Mouse (Mus musculus) lung, adult 2 months (tissue): ENCODE measurements around the gene Stxbp1. TPM values are rescaled to one million over a fixed set of nuclear protein-coding genes. Genes with fewer than 3 reads are reported as not detected.

Experiments used
- DNase-seq: peaks from one replicate; pipeline ENCODE4 v3.0.0; 2022
- H3K4me1 ChIP-seq: fragments of 200-500 bp; 2 replicates; pipeline ENCODE4 v1.6.1; 2011; ENCODE audit warnings: low read length; ENCODE audit not compliant: control insufficient read depth, insufficient read depth
- H3K4me3 ChIP-seq: fragments of 200-500 bp; replicated peaks from 2 replicates; pipeline ENCODE3; 2011; ENCODE audit warnings: low read depth, mild to moderate bottlenecking, control low read depth, low read length; ENCODE audit errors: extremely low read depth
- CTCF ChIP-seq: fragments of 200-500 bp; IDR thresholded peaks from 2 replicates; pipeline ENCODE4 v1.5.1; 2011; ENCODE audit warnings: mild to moderate bottlenecking, low read length, control low read depth; ENCODE audit not compliant: insufficient read depth
- POLR2A ChIP-seq: fragments of 200-500 bp; IDR thresholded peaks from 2 replicates; pipeline ENCODE4 v1.6.1; 2011; ENCODE audit warnings: low read depth, mild to moderate bottlenecking, control low read depth, low read length, borderline replicate concordance; ENCODE audit errors: extremely low read depth
- WGBS: fragments of 180-500 bp; shearing (Covaris S2); methylation state at CpG from one replicate; pipeline ENCODE4 v1.1.7; 2018; 5-methylcytosine and 5-hydroxymethylcytosine counted together
- polyA plus RNA-seq: library from polyadenylated mRNA; depleted of rRNA; stranded (reverse); fragments of >200 nt; gene quantifications from 2 replicates; pipeline ENCODE4 v1.2.3, GENCODE M21; 2012; rRNA removed

Stxbp1 gene
- polyA plus RNA-seq, 1 experiment = 37.9 TPM

GRCm38 (mm10) chr2:32750887-32751664, 96.0 kb downstream of the Stxbp1 start:
- 58% methylated on average over 31 of the region's 31 CpGs for WGBS
- Histone ChIP-seq H3K4me1 (no peaks in the 10 kb centered on the region), H3K4me3 (peak overlapping the region; percentile 44)
- TF ChIP-seq POLR2A (peak; percentile 48; the same call in 1 of the 2 replicates), CTCF (no peak)
- peak; percentile 79 for DNase-seq

GRCm38 (mm10) chr2:32750199-32750598, 96.8 kb downstream of the Stxbp1 start:
- Histone ChIP-seq H3K4me3 (no peak overlapping the region), H3K4me1 (no peaks in the 10 kb centered on the region)
- TF ChIP-seq CTCF = no peak
- WGBS = 74% methylated on average over 7 of the region's 7 CpGs
- DNase-seq = no peak

GRCm38 (mm10) chr2:32749082-32749481, 98.0 kb downstream of the Stxbp1 start:
- DNase-seq = no peak
- TF ChIP-seq POLR2A (no peak), CTCF (no peak)
- H3K4me3 ChIP-seq = no peak overlapping the region
- 0 out of 2 replicates have a peak, but pooled peaks cover 2% of the 10 kb centered on the region for H3K4me1 ChIP-seq
- WGBS = 85% methylated on average over 16 of the region's 16 CpGs

GRCm38 (mm10) chr2:32744272-32744982, 102.6 kb downstream of the Stxbp1 start:
- WGBS = 53% methylated on average over 15 of the region's 15 CpGs
- TF ChIP-seq POLR2A = no peak
- TF ChIP-seq CTCF = no peak
- no peak overlapping the region for H3K4me3 ChIP-seq
- DNase-seq = no peak
- peaks cover 11% of the 10 kb centered on the region for H3K4me1 ChIP-seq

GRCm38 (mm10) chr2:32742173-32742531, 104.9 kb downstream of the Stxbp1 start:
- Histone ChIP-seq H3K4me1 (peaks cover 14% of the 10 kb centered on the region), H3K4me3 (no peak overlapping the region)
- TF ChIP-seq CTCF (no peak), POLR2A (no peak)
- no peak for DNase-seq
- WGBS = 48% methylated on average over 18 of the region's 18 CpGs

- WGBS = 25% methylated on average over 53 of the region's 58 CpGs
- no peak for DNase-seq
Measured at GRCm38 (mm10) chr2:32741273-32742172, 105.5 kb downstream of the Stxbp1 start.

GRCm38 (mm10) chr2:32740916-32741272, 106.2 kb downstream of the Stxbp1 start, which contains the start of gene 6330409D20Rik:
TSS of gene 6330409D20Rik (minus strand) at chr2:32741016.
- DNase-seq = no peak
- WGBS = 23% methylated on average over 11 of the region's 11 CpGs
- Histone ChIP-seq H3K4me3 (peak within 1 kb of the TSS; percentile 30), H3K4me1 (peaks cover 20% of the 10 kb centered on the region)
- no peak for TF ChIP-seq CTCF

More at GRCm38 (mm10) chr2:32741273-32742172, 105.5 kb downstream of the Stxbp1 start:
- Histone ChIP-seq H3K4me3 (peak overlapping the region; percentile 30), H3K4me1 (peaks cover 16% of the 10 kb centered on the region)
- TF ChIP-seq CTCF = no peak
- no peak for TF ChIP-seq POLR2A

GRCm38 (mm10) chr2:32739311-32739710, 107.7 kb downstream of the Stxbp1 start:
- DNase-seq = no peak
- WGBS = 37% methylated on average over 4 of the region's 4 CpGs
- TF ChIP-seq CTCF = no peak
- no peak for TF ChIP-seq POLR2A

More at GRCm38 (mm10) chr2:32739311-32739710, 107.7 kb downstream of the Stxbp1 start:
- H3K4me3 ChIP-seq = no peak overlapping the region
- peaks cover 28% of the 10 kb centered on the region for H3K4me1 ChIP-seq

Other genes starting within 250 kb of the Stxbp1 start
- 59.0 and 59.8 TPM in 2 replicates for gene St6galnac6, start 247.5 kb downstream of the Stxbp1 start, polyA plus RNA-seq
- gene Ak1, start 225.5 kb downstream of the Stxbp1 start, polyA plus RNA-seq = 27.6 and 65.9 TPM in 2 replicates
- 713 and 858 TPM in 2 replicates for gene Eng, start 200.7 kb downstream of the Stxbp1 start, polyA plus RNA-seq
- 42.1 and 42.3 TPM in 2 replicates for gene Fpgs, start 143.1 kb downstream of the Stxbp1 start, polyA plus RNA-seq
- gene Cdk9, start 134.2 kb downstream of the Stxbp1 start, polyA plus RNA-seq = 103 and 137 TPM in 2 replicates
- 167 and 260 TPM in 2 replicates for gene Sh2d3c, start 126.2 kb downstream of the Stxbp1 start, polyA plus RNA-seq
- 0.18 and 0.41 TPM in 2 replicates for gene 6330409D20Rik, start 106.2 kb downstream of the Stxbp1 start, polyA plus RNA-seq
- 65.3 and 67.8 TPM in 2 replicates for gene Tor2a, start 90.0 kb downstream of the Stxbp1 start, polyA plus RNA-seq
- gene Ttc16, start 71.6 kb downstream of the Stxbp1 start, polyA plus RNA-seq = 9.7 and 12.0 TPM in 2 replicates
- 5.6 and 10.7 TPM in 2 replicates for gene Ptrh1, start 71.5 kb downstream of the Stxbp1 start, polyA plus RNA-seq
- gene Cfap157, start 62.8 kb downstream of the Stxbp1 start, polyA plus RNA-seq = 2.1 and 2.4 TPM in 2 replicates
- gene Fam129b, start 28.9 kb upstream of the Stxbp1 start, polyA plus RNA-seq = 205 and 224 TPM in 2 replicates
- 190 and 241 TPM in 2 replicates for gene Rpl12, start 114.3 kb upstream of the Stxbp1 start, polyA plus RNA-seq
- gene Lrsam1, start 114.4 kb upstream of the Stxbp1 start, polyA plus RNA-seq = 17.4 and 18.4 TPM in 2 replicates
- gene Slc2a8, start 134.8 kb upstream of the Stxbp1 start, polyA plus RNA-seq = 48.4 and 65.1 TPM in 2 replicates